Mouse (Mus musculus) midbrain, embryonic 11.5 days (tissue): ENCODE measurements around the gene Selenbp1. TPM values are rescaled to one million over a fixed set of nuclear protein-coding genes. Genes with fewer than 3 reads are reported as not detected.
"Not testable (repeated sequence)": the region's sequence is repeated elsewhere in the genome, so short reads cannot be mapped to it uniquely, and the experiment has no call there.

Experiments used
- ATAC-seq: fragments of 200-750 bp; cut with Nextera tagmentation; 2 replicates; pipeline ENCODE4 v1.8.0; 2017; ENCODE audit warnings: moderate TSS enrichment, moderate library complexity; ENCODE audit not compliant: low FRiP score
- DNase-seq: peaks from one replicate; pipeline ENCODE4 v3.0.0; 2015; ENCODE audit warnings: low spot score; ENCODE audit errors: missing footprints
- H3K27ac ChIP-seq: fragments of 300-500 bp; sonication (generic); 2 replicates; pipeline ENCODE4 v1.5.1; 2014; ENCODE audit warnings: low read depth, low read length
- H3K27me3 ChIP-seq: fragments of 300-500 bp; sonication (generic); 2 replicates; pipeline ENCODE4 v1.6.1; 2014; ENCODE audit warnings: mild to moderate bottlenecking, low read length, moderate library complexity, mixed read lengths; ENCODE audit not compliant: control insufficient read depth, insufficient read depth
- H3K36me3 ChIP-seq: fragments of 300-500 bp; sonication (generic); 2 replicates; pipeline ENCODE4 v1.6.1; 2014; ENCODE audit warnings: mild to moderate bottlenecking, low read length, moderate library complexity, mixed read lengths; ENCODE audit not compliant: control insufficient read depth, insufficient read depth
- H3K4me1 ChIP-seq: fragments of 300-500 bp; sonication (generic); 2 replicates; pipeline ENCODE4 v1.6.1; 2014; ENCODE audit warnings: low read length; ENCODE audit not compliant: control insufficient read depth, insufficient read depth
- H3K4me2 ChIP-seq: fragments of 300-500 bp; sonication (generic); 2 replicates; pipeline ENCODE4 v1.6.1; 2014; ENCODE audit warnings: mild to moderate bottlenecking, moderate library complexity
- H3K4me3 ChIP-seq: fragments of 300-500 bp; sonication (generic); 2 replicates; pipeline ENCODE4 v1.5.1; 2014; ENCODE audit warnings: low read depth, low read length
- H3K9ac ChIP-seq: fragments of 300-500 bp; sonication (generic); 2 replicates; pipeline ENCODE4 v1.6.1; 2014; ENCODE audit warnings: low read length
- H3K9me3 ChIP-seq: fragments of 300-500 bp; sonication (generic); 2 replicates; pipeline ENCODE4 v1.6.1; 2016; ENCODE audit warnings: low read length; ENCODE audit not compliant: control insufficient read depth
- WGBS: fragments of 180-500 bp; shearing (Covaris S2); extraction: QIAGEN DNeasy Blood & Tissue Kit; methylation state at CpG from one replicate; pipeline ENCODE4 v1.1.7; 2014; 5-methylcytosine and 5-hydroxymethylcytosine counted together
- polyA plus RNA-seq: library from polyadenylated mRNA; unstranded; fragments of >200 nt; fragmentation: Nextera tagmentation; extraction: Ambion mirVana; gene quantifications from 2 replicates; pipeline ENCODE4 v1.2.1, GENCODE M21; 2014

The Selenbp1 gene
- 3.6 and 4.7 TPM in 2 replicates for polyA plus RNA-seq

- Histone ChIP-seq H3K27ac (no peak within 1 kb of the TSS), H3K9me3 (no peaks in the 10 kb centered on the region), H3K4me2 (peak within 1 kb of the TSS; percentile 21), H3K36me3 (no peaks in the 10 kb centered on the region), H3K9ac (no peak within 1 kb of the TSS), H3K4me3 (no peak within 1 kb of the TSS), H3K27me3 (no peaks in the 10 kb centered on the region), H3K4me1 (peaks cover 7% of the 10 kb centered on the region; the same call in 1 of the 2 replicates)
- WGBS: 42% methylated on average over 16 of the region's 16 CpGs
- peak; percentile 65 for ATAC-seq
- DNase-seq: peak; percentile 90
These were observed at the start of gene Selenbp1 for GRCm38 (mm10) chr3:94932809-94933564. Gene Selenbp1, plus strand, starts transcription at chr3:94933056.

DNA sequence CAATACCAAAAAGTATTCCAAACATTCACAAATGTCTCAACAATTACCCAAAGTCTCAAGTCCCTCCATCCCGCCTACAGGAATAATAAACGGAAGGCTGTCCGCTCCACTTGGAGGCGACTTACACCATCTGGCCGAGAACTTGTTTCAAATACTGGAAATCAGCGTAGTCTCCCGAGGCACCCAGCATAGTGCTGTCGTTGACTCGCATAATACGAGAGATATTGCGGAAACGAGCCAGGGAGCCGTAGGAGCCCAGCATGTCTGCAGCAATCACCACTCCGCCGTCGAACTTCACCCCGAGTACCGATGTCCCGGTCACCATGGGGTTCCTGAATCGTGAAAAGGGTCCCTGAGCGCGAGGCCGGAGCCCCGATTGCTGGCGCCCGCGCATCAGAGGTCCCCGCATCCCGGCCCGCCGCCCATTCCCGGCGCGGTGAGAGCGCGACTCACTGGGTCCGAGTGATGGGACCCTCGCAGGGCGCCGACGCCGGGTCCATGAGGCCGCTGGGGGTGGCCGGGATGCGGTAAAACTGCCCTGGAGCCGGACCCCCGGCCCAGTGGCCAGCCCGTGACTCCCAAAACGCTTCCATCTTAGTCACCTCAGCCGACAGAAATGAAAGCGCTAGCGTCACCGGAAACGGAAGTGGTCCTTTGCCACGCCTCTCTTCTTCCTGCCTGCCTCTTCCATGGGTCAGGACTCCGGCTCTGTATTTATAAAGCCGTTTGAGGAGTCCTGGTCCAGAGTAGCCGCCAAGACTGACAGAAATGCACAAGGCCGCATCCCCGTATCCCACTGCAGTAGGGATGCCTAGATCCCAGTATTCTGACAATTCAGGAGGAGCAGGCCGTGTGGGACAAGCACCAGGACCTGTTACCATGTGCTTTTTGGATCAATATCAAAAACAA, 46.3 kb upstream of the Selenbp1 start, which contains the start of gene Psmb4:
Psmb4 (minus strand) TSS at position 646 of the 909 bp plus-strand sequence.
- H3K27me3 ChIP-seq: no peaks in the 10 kb centered on the region
- H3K9ac ChIP-seq: peak within 1 kb of the TSS; percentile 86
- peak within 1 kb of the TSS; percentile 74 for H3K4me3 ChIP-seq
- WGBS: 1% methylated on average over 61 of the region's 61 CpGs
- H3K4me2 ChIP-seq: peak within 1 kb of the TSS; percentile 80
- H3K36me3 ChIP-seq: peaks cover 3% of the 10 kb centered on the region; the same call in 1 of the 2 replicates
- ATAC-seq (peak; percentile 88), DNase-seq (peak; percentile 99)
- H3K27ac ChIP-seq: 0 out of 2 replicates have a peak within 1 kb of the TSS, but pooled peaks have one; percentile 45
- no peaks in the 10 kb centered on the region for H3K9me3 ChIP-seq
- peaks cover 5% of the 10 kb centered on the region for H3K4me1 ChIP-seq

- Histone ChIP-seq H3K4me2 (no peak overlapping the region), H3K36me3 (no peaks in the 10 kb centered on the region), H3K27ac (no peak overlapping the region), H3K9me3 (no peaks in the 10 kb centered on the region), H3K27me3 (no peaks in the 10 kb centered on the region), H3K4me1 (peaks cover 5% of the 10 kb centered on the region), H3K9ac (no peak overlapping the region), H3K4me3 (no peak overlapping the region)
- no peak for DNase-seq
- no peak for ATAC-seq
These were observed 44.3 kb upstream of the Selenbp1 start for GRCm38 (mm10) chr3:94888595-94888994.

DNA sequence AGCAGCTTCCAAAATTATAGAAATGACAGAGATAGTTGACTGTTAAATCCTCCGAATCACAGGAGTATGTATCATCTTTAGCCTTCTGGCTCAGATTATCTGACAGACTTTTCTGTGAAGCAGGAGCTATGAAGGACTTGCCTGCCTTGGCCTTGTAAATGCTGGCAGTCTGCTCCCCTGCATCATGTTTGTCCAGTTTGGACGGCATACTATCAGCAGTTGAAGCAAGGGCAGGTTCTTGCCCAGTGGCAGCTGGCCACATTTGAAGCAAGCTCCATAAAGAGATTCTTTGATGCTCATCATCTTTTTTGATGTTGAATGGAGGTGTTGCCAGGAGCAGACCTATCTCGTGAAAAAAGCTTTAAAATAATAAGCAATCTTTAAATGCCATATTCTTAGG, 38.8 kb upstream of the Selenbp1 start:
- ATAC-seq (no peak), DNase-seq (no peak)
- Histone ChIP-seq H3K4me1 (no peaks in the 10 kb centered on the region), H3K27ac (no peak overlapping the region), H3K27me3 (no peaks in the 10 kb centered on the region), H3K4me2 (no peak overlapping the region), H3K9ac (no peak overlapping the region), H3K9me3 (no peaks in the 10 kb centered on the region), H3K36me3 (no peaks in the 10 kb centered on the region), H3K4me3 (no peak overlapping the region)
- WGBS: 74% methylated on average over 3 of the region's 3 CpGs

DNA sequence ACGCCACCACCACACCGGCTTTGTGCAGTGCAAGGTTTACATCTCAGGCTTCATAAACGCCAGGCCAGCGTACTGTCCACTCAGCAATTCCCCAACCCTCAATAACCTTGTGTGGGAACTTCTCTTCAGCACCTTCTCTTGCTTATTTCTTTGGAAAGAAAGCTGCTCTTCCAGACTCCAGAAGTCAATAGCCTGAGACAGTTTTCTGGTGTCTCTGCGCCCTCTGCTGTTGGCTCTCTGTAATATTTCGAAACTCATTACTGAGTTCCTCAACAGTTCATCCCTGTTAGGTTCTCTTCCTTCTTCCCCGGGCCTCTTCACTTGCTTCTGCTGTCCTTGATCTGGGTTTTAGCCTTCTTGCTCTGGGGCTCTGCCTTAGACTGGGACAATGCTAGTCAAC, 30.1 kb upstream of the Selenbp1 start:
- DNase-seq (peak; percentile 96), ATAC-seq (no peak)
- Histone ChIP-seq H3K4me2 (no peak overlapping the region), H3K9me3 (no peaks in the 10 kb centered on the region), H3K9ac (no peak overlapping the region), H3K4me3 (no peak overlapping the region), H3K27me3 (no peaks in the 10 kb centered on the region), H3K27ac (no peak overlapping the region), H3K4me1 (no peaks in the 10 kb centered on the region), H3K36me3 (no peaks in the 10 kb centered on the region)
- 23% methylated on average over 7 of the region's 7 CpGs for WGBS

DNA sequence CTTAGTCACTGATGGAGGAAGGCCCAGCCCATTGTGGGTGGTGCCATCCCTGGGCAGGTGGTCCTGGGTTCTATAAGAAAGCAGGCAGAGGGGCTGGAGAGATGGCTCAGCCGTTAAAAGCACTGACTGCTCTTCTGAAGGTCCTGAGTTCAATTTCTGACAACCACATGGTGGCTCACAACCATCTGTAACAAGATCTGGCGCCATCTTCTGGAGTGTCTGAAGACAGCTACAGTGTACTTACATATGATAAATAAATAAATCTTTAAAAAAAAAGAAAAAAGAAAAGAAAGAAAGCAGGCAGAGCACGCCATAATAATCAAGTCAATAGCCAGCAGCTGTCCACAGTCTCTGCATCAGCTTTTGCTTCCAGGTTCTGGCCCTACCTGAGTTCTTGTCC, 28.1 kb upstream of the Selenbp1 start:
- 63% methylated on average over 3 of the region's 3 CpGs for WGBS
- H3K36me3 ChIP-seq, DNase-seq, H3K9ac ChIP-seq, H3K27me3 ChIP-seq, H3K4me2 ChIP-seq, H3K4me1 ChIP-seq, ATAC-seq, H3K27ac ChIP-seq, H3K9me3 ChIP-seq, H3K4me3 ChIP-seq: not testable (repeated sequence)

DNA sequence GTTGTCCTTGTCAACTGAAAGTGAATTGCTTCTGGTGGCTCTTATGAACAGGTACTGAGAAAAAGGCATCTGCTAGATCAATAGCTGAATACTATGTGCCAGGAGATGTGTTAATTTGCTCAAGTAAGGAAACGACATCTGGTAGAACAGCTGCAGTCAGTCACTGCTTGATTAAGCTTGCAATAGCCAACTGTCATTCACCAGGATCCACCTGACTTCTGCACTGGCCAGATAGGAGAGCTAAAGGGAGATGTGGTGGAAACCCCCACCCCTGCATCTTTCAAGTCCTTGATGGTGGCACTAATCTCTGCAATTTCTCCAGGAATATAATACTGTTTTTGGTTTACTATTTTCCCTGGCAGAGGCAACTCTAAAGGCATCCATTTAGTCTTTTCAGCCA, 26.4 kb upstream of the Selenbp1 start:
- Histone ChIP-seq H3K4me2 (no peak overlapping the region), H3K27me3 (no peaks in the 10 kb centered on the region), H3K9ac (no peak overlapping the region), H3K9me3 (no peaks in the 10 kb centered on the region), H3K4me3 (no peak overlapping the region), H3K36me3 (no peaks in the 10 kb centered on the region), H3K27ac (no peak overlapping the region), H3K4me1 (no peaks in the 10 kb centered on the region)
- DNase-seq: no peak
- ATAC-seq: no peak
- WGBS: 70% methylated on average over 1 of the region's 1 CpGs

DNA sequence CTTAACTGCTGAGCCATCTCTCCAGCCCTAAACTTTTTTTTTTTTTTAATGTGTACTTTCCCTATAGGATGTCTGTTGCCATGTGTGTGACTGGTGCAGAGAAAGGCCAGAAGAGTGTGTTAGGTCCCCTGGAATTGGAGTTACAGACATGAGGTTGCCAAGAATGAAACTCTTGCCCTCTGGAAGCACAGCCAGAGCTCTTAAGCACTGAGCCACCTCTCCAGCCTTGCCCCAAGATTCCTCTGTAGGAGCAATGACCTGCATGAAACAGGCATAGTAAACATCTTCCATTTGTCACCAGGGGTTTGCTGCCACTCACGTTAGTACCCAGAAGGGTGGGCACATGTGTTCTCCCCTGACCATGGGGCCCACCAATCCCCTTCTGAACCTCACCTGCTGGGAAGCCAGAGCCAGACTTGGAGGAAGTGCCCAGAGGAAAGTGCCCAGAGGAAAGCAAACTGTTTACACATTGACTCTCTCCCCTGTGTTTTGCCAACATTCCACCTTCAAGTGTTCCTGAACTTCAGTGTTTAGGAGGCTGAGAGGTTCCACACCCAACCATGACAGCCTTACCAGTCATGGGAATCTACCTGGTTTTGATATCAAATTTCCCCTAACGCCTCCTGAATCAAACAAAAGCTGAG, 21.7 kb upstream of the Selenbp1 start:
- H3K4me3 ChIP-seq: no peak overlapping the region
- 82% methylated on average over 2 of the region's 2 CpGs for WGBS
- H3K36me3 ChIP-seq: no peaks in the 10 kb centered on the region
- no peak overlapping the region for H3K9ac ChIP-seq
- no peak overlapping the region for H3K27ac ChIP-seq
- no peak overlapping the region for H3K4me2 ChIP-seq
- no peaks in the 10 kb centered on the region for H3K9me3 ChIP-seq
- ATAC-seq (no peak), DNase-seq (no peak)
- H3K4me1 ChIP-seq: no peaks in the 10 kb centered on the region
- no peaks in the 10 kb centered on the region for H3K27me3 ChIP-seq
